In the genomic region with DNA sequence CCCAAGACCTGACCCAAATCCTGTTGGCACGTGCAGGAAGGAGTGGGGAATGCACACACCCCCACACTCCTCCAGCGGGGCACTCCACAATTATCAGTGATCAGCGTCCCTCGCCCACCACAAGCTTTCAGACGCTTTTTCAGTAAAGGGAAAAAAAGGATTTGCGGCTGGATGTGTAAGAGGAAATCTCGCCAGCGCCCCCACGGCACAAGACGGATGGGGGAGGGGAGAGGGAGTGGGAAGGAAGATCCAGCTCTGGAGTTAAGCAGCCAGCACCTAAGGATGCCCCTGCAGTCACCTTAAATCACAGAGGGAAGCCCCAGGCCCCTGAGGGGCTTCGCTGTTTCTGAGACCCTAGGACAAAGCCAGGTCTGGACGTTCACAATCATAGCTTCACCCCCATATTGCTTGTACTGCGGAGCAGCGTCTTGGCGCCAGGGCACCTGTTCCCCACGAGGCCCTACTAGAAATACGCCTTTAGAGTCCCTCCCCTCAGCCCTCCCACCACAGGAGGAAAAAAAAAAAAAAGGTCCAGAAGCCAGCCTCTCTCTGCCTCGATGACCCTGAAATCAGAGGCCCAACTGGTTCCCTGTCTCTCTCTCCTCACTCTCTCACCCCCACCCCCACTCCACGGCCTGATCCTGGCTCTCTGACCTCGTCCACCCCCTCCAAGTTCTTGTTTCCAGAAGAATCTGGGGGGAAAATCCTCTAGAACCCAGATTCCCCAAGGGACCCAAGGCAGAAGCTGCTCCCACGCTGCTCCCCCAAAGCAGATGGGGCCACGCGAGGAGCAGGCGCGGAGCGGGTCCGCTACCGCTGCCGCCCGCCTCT, we compare ENCODE assay signal across 7 mouse cellular contexts. TPM values are rescaled to one million over a fixed set of nuclear protein-coding genes. Genes with fewer than 3 reads are reported as not detected.
A peak's percentile ranks its signal among the peaks of the same experiment; 100 is the strongest.
DNase-seq lines count a peak whose midpoint lies in the region; ATAC-seq lines count a peak whose summit lies in the region.

No protein-coding gene starts in this region.

- peak overlapping the region; percentile 57 for H3K4me3 ChIP-seq in embryonic facial prominence, embryonic 15.5 days (replicated peaks)
- peak overlapping the region; percentile 85 for H3K4me3 ChIP-seq in neural tube, embryonic 15.5 days (replicated peaks)

- peak; percentile 44 to 49 for DNase-seq in layer of hippocampus, postnatal 14 days (ENCODE audit: low spot score in 2 of 2)
- no peak for DNase-seq in layer of hippocampus, postnatal 25 days (ENCODE audit: extremely low spot score in 1 of 2, low spot score in 1 of 2)
- DNase-seq in left cerebral cortex, postnatal 25 days (ENCODE audit: low spot score in 2 of 2) = peak; percentile 63 to 73
- no peak for DNase-seq in gastrocnemius, postnatal 36 days
- no peak for DNase-seq in lung, adult 18-20 months

- no peaks in the 10 kb centered on the region for H3K9me3 ChIP-seq in embryonic facial prominence, embryonic 15.5 days (replicated peaks)
- no peaks in the 10 kb centered on the region for H3K9me3 ChIP-seq in neural tube, embryonic 15.5 days (replicated peaks)

- peaks cover 27% of the 10 kb centered on the region for H3K4me1 ChIP-seq in embryonic facial prominence, embryonic 15.5 days
- peaks cover 45% of the 10 kb centered on the region for H3K4me1 ChIP-seq in neural tube, embryonic 15.5 days

- H3K4me2 ChIP-seq in embryonic facial prominence, embryonic 15.5 days (replicated peaks) = peak overlapping the region; percentile 96
- peak overlapping the region; percentile 81 for H3K4me2 ChIP-seq in neural tube, embryonic 15.5 days

- H3K36me3 ChIP-seq in embryonic facial prominence, embryonic 15.5 days = no peaks in the 10 kb centered on the region
- H3K36me3 ChIP-seq in neural tube, embryonic 15.5 days = no peaks in the 10 kb centered on the region

- no peak for ATAC-seq in embryonic facial prominence, embryonic 15.5 days (ENCODE audit: insufficient number of reproducible peaks, low FRiP score, low TSS enrichment, low read depth)
- no peak for ATAC-seq in neural tube, embryonic 15.5 days (ENCODE audit: low FRiP score)

- intact Hi-C loops in left cerebral cortex, postnatal 25 days (cut with DNase I) = loop anchor here (1.0 to 5.0 kb wide), 4 partner anchors 47 to 114 kb away; no protein-coding TSS in a partner anchor
- intact Hi-C loops in gastrocnemius, postnatal 36 days (cut with DNase I) = loop anchor here (5.0 kb wide), 1 partner anchor 58 kb away; no protein-coding TSS in a partner anchor

- H3K9ac ChIP-seq in embryonic facial prominence, embryonic 15.5 days = no peak overlapping the region
- H3K9ac ChIP-seq in neural tube, embryonic 15.5 days (replicated peaks) = peak overlapping the region; percentile 87

- H3K27me3 ChIP-seq in embryonic facial prominence, embryonic 15.5 days = peaks cover 78% of the 10 kb centered on the region
- peaks cover 43% of the 10 kb centered on the region for H3K27me3 ChIP-seq in neural tube, embryonic 15.5 days (replicated peaks)

- 2% methylated on average over 30 of the region's 30 CpGs for WGBS in embryonic facial prominence, embryonic 15.5 days
- 1% methylated on average over 30 of the region's 30 CpGs for WGBS in neural tube, embryonic 15.5 days

- H3K27ac ChIP-seq in embryonic facial prominence, embryonic 15.5 days (replicated peaks) = no peak overlapping the region
- H3K27ac ChIP-seq in neural tube, embryonic 15.5 days (replicated peaks) = peak overlapping the region; percentile 95

RNA-seq across cellular contexts. Expression of a gene that starts 1.7 kb away (rescaled TPM):
- total RNA-seq in layer of hippocampus, postnatal 14 days (2021) = 1,000 to 10,000 TPM in 1 of 2 experiments, 100 to 1,000 TPM in 1; 997 to 1,016 TPM
- 1,000 to 10,000 TPM; 1,142 to 1,238 TPM for total RNA-seq in layer of hippocampus, postnatal 25 days (2021)
- 3.5 and 4.6 TPM in 2 replicates for polyA plus RNA-seq in embryonic facial prominence, embryonic 15.5 days (2015; fragmentation: Nextera tagmentation; extraction: Ambion mirVana)
- 100 to 1,000 TPM; 645 to 685 TPM for total RNA-seq in left cerebral cortex, postnatal 25 days (2021)
- polyA plus RNA-seq in neural tube, embryonic 15.5 days (2015; fragmentation: Nextera tagmentation; extraction: Ambion mirVana) = 113 and 140 TPM in 2 replicates
- 100 to 1,000 TPM in 1 of 2 experiments, 10 to 100 TPM in 1; 95.5 to 115 TPM for total RNA-seq in gastrocnemius, postnatal 36 days (2021)

Comparison
In these comparisons a context has a peak if more than half of its experiments do, and no peak if none do; other contexts are left out.
1. DNase-seq: peak in layer of hippocampus, postnatal 14 days (2 of 2) and left cerebral cortex, postnatal 25 days (2 of 2); none in layer of hippocampus, postnatal 25 days (0 of 2), gastrocnemius, postnatal 36 days (0 of 2) and lung, adult 18-20 months (0 of 2).
2. RNA of a gene that starts 1.7 kb away (total RNA-seq): 1,142 to 1,238 TPM in layer of hippocampus, postnatal 25 days, 997 to 1,016 TPM in layer of hippocampus, postnatal 14 days and 645 to 685 TPM in left cerebral cortex, postnatal 25 days; 95.5 to 115 TPM in gastrocnemius, postnatal 36 days; every median in the first group is over 4 times any median in the second.